Mouse (Mus musculus): ENCODE measurements around the gene Gcc1.

DNA sequence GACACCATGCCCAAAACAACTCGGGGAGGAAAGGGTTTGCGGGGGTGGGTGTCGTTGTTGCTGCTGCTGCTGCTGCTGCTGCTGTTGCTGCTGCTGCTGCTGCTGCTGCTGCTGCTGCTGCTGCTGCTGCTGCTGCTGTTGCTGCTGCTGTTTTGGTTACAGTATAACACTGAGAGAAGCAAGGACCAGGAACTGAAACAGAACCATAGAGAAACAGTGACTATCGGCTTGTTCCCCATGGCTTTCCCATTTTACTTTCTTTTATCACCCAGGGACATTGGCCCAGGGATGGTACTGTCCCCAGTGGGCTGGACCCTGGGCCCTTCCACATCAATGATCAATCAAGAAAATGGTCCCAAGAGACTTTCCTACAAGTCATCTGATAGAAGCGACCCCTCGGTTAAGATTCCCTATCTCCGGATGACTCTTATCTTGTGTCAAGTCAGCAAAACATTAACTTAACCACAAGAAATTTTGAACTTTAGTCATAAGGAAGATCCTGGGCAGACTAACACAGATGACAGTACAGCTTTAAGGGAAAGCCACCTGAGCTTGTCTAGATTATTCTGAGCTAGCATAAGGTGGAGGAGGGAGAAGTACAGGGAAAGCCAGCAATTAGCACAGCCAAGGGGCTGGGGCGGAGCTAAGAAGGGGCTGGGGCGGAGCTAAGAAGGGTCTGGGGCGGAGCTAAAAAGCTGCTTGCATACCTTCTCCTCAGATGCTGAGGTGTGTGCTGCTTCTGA lies 2.8 kb upstream of the Gcc1 start:
- no peak for TF ChIP-seq CTCF (conservative IDR thresholded peaks at IDR 0.05; ENCODE audit: low read length)
- no peak for TF ChIP-seq POU5F1 (IDR thresholded peaks at IDR 0.05; ENCODE audit: borderline replicate concordance, low read length)
- no peak for TF ChIP-seq NANOG (IDR thresholded peaks at IDR 0.05; ENCODE audit: borderline replicate concordance, low read length)

All from E14TG2a.4 (cell line).